Mouse (Mus musculus): ENCODE measurements at regions not wholly inside any gene's neighbourhood (a gene's known extent, or its start where the extent isn't known, plus 50 kb on each side); places are given as distances from the start of the nearest gene placed in this dataset.

GRCm38 (mm10) chr2:61453490-61454281 is 124.7 kb upstream of the Tank start:
- DNase-seq (ENCODE audit: low read depth, low spot score), result peak; percentile 20

- no peak for DNase-seq (ENCODE audit: low read depth, low spot score)
Observed at GRCm38 (mm10) chr2:61452581-61452980, 125.8 kb upstream of the Tank start.

DNA sequence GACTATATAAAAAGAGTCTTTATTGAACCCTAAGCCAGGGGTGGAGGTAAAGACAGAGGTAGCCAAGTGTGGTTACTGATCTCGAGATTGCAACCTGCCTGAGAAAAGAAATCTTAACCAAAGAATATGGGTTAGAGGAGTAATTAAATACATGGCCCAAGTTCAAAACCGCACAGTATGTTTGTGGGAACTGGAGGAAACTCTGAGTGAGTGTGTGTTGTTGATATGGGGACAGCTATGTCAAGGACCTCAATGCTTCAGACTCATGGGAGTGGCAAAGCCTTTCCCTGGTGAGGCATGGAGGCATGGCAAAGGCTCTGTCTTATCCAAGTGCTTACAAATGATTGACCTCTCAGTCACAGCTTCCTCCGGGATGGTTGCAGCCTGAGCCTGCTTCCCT is 127.7 kb upstream of the Tank start:
- DNase-seq (ENCODE audit: low read depth, low spot score), result no peak

DNA sequence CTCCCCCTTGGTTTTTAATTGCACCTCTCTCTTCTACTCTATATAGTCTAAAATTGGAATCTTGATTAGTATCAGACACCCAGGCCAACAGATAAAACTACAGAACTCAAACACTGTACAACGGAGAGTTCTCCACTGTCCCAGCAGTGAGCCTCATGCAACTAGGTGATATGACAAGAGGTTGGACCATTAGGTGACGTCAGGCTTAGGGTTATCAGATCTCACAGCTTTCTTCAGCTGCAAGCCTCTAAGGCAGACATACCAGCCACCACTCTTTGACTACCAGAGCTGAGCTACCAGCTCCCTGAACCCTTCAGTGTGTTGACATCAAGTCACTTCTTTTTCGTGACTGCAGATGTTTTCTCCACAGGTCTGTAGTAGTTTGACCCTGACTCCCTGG is 141.8 kb upstream of the Tank start:
- no peak for DNase-seq (ENCODE audit: low read depth, low spot score)

DNA sequence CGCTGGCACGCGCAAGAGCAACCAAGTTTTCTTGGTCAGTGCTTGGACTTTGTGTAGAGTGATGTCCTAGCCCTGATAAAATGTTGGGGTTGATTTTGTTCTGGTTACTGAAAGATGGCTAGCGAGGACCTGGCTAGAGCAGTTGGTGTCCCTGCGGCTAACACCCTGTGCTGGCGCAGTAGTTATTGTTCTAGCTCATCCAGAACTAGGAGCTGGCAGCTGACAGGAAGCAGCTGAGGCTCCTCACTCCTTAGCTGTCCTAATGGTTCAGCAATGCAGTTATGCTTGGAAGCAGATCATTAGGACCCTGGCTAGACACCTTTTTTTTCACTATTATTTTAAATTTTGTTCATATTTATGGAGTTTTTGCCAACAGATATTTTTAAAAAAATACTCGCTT is 170.5 kb upstream of the Tank start:
- DNase-seq (ENCODE audit: low read depth, low spot score), result no peak

- no peak for DNase-seq (ENCODE audit: low read depth, low spot score)
Observed at GRCm38 (mm10) chr2:61406104-61406751, 172.2 kb upstream of the Tank start.

- no peak for DNase-seq (ENCODE audit: low read depth, low spot score)
Observed at GRCm38 (mm10) chr2:61405261-61405660, 173.1 kb upstream of the Tank start.

GRCm38 (mm10) chr2:61402588-61403487 is 175.5 kb upstream of the Tank start:
- peak; percentile 23 for DNase-seq (ENCODE audit: low read depth, low spot score)

DNA sequence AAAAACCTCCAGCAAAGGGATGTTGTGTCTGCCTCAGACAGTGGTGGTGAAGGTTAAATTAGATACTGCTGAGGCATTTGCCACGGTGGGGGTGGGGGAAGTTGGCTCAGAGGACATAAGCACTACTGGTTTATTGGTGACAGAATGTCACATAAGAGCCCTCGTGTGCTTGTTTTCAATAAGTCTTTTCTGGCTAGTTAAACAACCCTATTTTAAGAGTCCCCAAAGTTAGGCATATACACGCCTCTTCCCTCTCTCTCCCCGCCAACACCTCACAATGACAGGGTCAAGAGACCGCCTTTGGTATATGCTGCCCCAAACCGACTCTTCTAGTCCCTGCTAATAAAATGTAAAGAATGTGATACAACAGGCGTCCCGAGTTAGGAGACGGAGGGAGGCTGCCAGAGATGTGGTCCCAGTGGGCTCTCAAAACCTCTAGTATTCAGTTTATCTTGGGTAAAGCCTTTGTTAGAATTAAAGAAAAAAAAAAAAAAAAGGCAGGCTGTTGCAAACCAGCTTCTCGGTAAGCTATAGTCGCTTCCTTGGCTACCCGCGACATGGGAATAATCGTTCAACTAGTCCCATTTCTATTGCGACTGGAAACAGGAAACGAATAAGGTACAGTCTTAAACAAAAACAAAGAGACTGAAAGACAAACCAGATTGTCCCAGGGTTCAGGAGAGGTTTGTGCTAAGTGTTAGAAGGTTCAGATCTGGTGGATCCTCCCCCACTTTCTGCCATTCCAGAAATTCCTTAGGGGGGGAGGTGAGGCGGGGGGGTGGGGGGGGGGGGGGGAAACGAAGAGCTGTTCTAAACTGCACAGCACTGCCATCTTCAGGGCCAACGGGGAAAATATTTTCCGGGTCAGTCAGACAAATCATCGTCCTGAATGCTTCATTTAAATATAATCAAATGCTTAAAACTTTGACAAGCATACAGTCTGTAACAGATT is 176.5 kb upstream of the Tank start:
- peak; percentile 77 for DNase-seq (ENCODE audit: low read depth, low spot score)

DNA sequence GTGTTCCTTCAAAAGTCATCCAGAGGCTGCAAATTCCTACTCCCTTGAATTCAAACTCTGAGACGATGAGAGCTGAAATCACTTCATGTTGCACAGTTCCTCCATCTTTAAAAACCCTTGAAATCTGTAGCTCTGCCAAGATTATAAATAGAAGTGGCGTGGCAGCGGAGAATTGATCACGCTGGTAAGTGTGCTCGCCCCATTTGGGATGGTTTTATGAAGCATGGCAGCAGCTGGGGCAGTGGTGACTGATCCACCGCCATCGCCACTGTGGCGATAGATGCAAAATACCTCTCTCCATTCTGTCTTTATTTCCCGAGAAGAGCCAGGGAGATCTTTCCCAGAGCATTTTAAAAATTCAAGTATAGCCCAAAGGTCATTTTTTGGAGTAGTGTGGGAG is 179.8 kb upstream of the Tank start:
- DNase-seq (ENCODE audit: low read depth, low spot score), result peak; percentile 11

GRCm38 (mm10) chr2:61389622-61390021 is 188.8 kb upstream of the Tank start:
- no peak for DNase-seq (ENCODE audit: low read depth, low spot score)

- DNase-seq (ENCODE audit: low read depth, low spot score), result no peak
Observed at GRCm38 (mm10) chr2:61389207-61389606, 189.2 kb upstream of the Tank start.

GRCm38 (mm10) chr2:61387561-61387960 is 190.8 kb upstream of the Tank start:
- DNase-seq (ENCODE audit: low read depth, low spot score), result no peak

DNA sequence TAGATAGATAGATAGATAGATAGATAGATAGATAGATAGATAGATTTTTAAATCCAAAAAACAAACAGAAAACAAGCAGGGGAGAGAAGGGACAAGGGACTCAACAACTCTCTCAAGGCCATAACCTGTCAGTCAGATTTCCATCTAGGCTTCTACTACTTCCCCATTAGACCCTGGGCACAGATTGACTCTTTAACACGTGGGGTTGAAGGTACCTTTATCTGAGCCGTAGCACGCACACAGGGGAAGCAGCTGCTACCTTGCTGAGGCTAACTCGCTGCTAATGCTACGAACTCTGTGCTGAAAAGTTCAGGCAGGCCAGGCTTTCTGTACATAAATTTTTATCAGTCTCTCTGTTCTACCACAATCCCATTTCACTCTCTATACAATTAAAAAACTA is 191.4 kb upstream of the Tank start:
- DNase-seq (ENCODE audit: low read depth, low spot score), result no peak

GRCm38 (mm10) chr2:61384467-61384866 is 193.9 kb upstream of the Tank start:
- no peak for DNase-seq (ENCODE audit: low read depth, low spot score)

GRCm38 (mm10) chr2:61383744-61384295 is 194.6 kb upstream of the Tank start:
- DNase-seq (ENCODE audit: low read depth, low spot score), result no peak

- DNase-seq (ENCODE audit: low read depth, low spot score), result no peak
Observed at GRCm38 (mm10) chr2:61379076-61379475, 199.3 kb upstream of the Tank start.

DNA sequence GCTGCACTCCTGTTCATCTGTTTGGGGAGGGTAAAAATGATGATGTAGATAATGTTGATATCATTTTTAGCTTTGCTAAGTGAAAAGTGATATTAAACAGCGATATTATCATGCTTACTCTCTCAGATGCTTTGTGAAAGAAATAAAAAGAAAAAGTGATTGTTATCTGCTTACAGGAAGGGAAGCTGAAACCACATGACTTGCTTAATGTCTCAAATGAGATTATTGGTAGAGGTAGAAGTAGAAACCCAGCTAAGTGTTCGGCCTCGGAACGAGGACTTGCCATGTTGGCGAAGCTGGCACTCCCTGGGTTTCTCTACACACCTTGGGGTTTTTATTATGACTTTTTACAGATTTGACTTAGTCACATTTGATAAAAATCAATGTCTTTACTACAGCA is 200.1 kb upstream of the Tank start:
- no peak for DNase-seq (ENCODE audit: low read depth, low spot score)

- DNase-seq (ENCODE audit: low read depth, low spot score), result no peak
Observed at GRCm38 (mm10) chr2:61377756-61378155, 200.6 kb upstream of the Tank start.

- no peak for DNase-seq (ENCODE audit: low read depth, low spot score)
Observed at GRCm38 (mm10) chr2:61362606-61363005, 215.8 kb upstream of the Tank start.

DNA sequence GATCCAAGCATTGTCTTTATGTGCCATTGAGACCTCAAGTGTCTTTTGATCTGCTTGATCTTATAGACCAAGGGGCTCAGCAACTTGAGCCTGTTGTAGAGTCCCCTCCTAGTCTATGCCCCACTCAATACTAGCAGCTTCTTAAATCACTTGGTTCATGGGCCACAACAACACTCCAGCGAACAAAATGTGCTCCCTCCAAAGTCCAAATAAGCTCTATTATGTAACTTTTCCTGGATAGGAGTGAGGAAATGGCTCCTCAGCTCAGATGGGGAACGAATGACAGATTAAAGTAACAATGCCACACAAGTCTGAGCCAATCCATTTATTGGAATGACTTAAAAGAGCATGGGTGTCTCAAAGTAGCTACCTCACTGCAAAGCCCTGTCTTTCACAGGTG is 217.0 kb upstream of the Tank start:
- no peak for DNase-seq (ENCODE audit: low read depth, low spot score)
